Mouse (Mus musculus) limb, embryonic 14.5 days (tissue): ENCODE results near the gene Add2. TPM values are rescaled to one million over a fixed set of nuclear protein-coding genes. Genes with fewer than 3 reads are reported as not detected.

Source experiments
- ATAC-seq: fragments of 200-750 bp; cut with Nextera tagmentation; 2 replicates; pipeline ENCODE4 v1.8.0; 2017; ENCODE audit warnings: low read depth, moderate number of reproducible peaks, moderate TSS enrichment; ENCODE audit not compliant: low FRiP score
- DNase-seq: peaks from one replicate; pipeline ENCODE4 v3.0.0-alpha.2; 2015; ENCODE audit warnings: low spot score
- H3K27ac ChIP-seq: fragments of 300-500 bp; sonication (generic); replicated peaks from 2 replicates; pipeline ENCODE4 v1.5.1; 2014; ENCODE audit warnings: low read depth, mild to moderate bottlenecking, low read length, moderate library complexity, mixed read lengths
- H3K27me3 ChIP-seq: fragments of 300-500 bp; sonication (generic); 2 replicates; pipeline ENCODE4 v1.6.1; 2014; ENCODE audit warnings: low read length, mixed read lengths; ENCODE audit not compliant: control insufficient read depth, insufficient read depth
- H3K36me3 ChIP-seq: fragments of 300-500 bp; sonication (generic); 2 replicates; pipeline ENCODE4 v1.6.1; 2014; ENCODE audit warnings: mild to moderate bottlenecking, low read length, moderate library complexity, mixed read lengths; ENCODE audit not compliant: control insufficient read depth, insufficient read depth
- H3K4me1 ChIP-seq: fragments of 300-500 bp; sonication (generic); 2 replicates; pipeline ENCODE4 v1.6.1; 2014; ENCODE audit warnings: antibody characterized with exemption, low read length, mixed read lengths; ENCODE audit not compliant: control insufficient read depth, insufficient read depth
- H3K4me2 ChIP-seq: fragments of 300-500 bp; sonication (generic); replicated peaks from 2 replicates; pipeline ENCODE4 v1.6.1; 2014; ENCODE audit warnings: low read depth, mild to moderate bottlenecking, low read length, moderate library complexity; ENCODE audit not compliant: severe bottlenecking
- H3K4me3 ChIP-seq: fragments of 300-500 bp; sonication (generic); replicated peaks from 2 replicates; pipeline ENCODE4 v1.5.1; 2014; ENCODE audit warnings: low read length
- H3K9ac ChIP-seq: fragments of 300-500 bp; sonication (generic); 2 replicates; pipeline ENCODE4 v1.6.1; 2014; ENCODE audit warnings: mild to moderate bottlenecking, low read depth, low read length, moderate library complexity; ENCODE audit not compliant: severe bottlenecking
- H3K9me3 ChIP-seq: fragments of 300-500 bp; sonication (generic); 2 replicates; pipeline ENCODE4 v1.6.1; 2016; ENCODE audit warnings: low read length; ENCODE audit not compliant: control insufficient read depth
- POLR2A ChIP-seq: fragments of 200-500 bp; IDR thresholded peaks from 2 replicates; pipeline ENCODE4 v1.8.0; 2012; ENCODE audit warnings: inconsistent platforms, mild to moderate bottlenecking, moderate library complexity, borderline replicate concordance; ENCODE audit not compliant: insufficient read depth, insufficient read length; ENCODE audit errors: extremely low read depth
- WGBS: fragments of 180-500 bp; shearing (Covaris S2); extraction: QIAGEN DNeasy Blood & Tissue Kit; methylation state at CpG from one replicate; pipeline ENCODE4 v1.1.7; 2014; 5-methylcytosine and 5-hydroxymethylcytosine counted together
- polyA plus RNA-seq, 2 experiments: library from polyadenylated mRNA; depleted of rRNA in 1 of 2; stranded (reverse) in 1 of 2; unstranded in 1 of 2; fragments of >200 nt; fragmentation: Nextera tagmentation in 1 of 2; extraction: Ambion mirVana in 1 of 2; gene quantifications; 2 replicates each; pipeline versions ENCODE4 v1.2.1 to v1.2.3; 2012 to 2014

Gene Add2
- polyA plus RNA-seq, 2 experiments = 1.4 to 2.6 TPM

DNA sequence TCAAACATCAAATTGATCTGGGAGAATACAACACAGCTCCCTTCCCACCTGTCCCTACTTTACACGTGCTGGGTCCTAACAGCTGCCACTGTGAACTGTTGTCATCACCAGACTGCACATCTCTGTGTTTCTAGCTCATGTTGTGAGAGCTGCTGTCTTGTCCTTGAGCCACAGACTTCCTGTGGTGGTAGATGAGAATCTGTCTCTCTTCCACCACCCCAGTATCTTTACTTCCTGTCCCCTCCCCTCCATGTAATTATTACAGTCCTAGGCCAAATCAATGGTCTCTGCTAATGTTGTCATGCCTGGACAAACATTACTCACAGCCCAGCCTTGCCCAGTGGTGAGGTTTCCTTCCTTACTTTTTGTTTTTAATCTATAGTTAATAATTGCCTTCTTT, 105.4 kb downstream of the Add2 start:
- Histone ChIP-seq H3K4me2 (no peak overlapping the region), H3K4me1 (no peaks in the 10 kb centered on the region), H3K9me3 (no peaks in the 10 kb centered on the region), H3K27me3 (no peaks in the 10 kb centered on the region), H3K27ac (no peak overlapping the region), H3K36me3 (no peaks in the 10 kb centered on the region), H3K9ac (no peak overlapping the region), H3K4me3 (no peak overlapping the region)
- WGBS = 74% methylated on average over 1 of the region's 1 CpGs
- no peak for ATAC-seq
- no peak for DNase-seq
- TF ChIP-seq POLR2A = no peak

DNA sequence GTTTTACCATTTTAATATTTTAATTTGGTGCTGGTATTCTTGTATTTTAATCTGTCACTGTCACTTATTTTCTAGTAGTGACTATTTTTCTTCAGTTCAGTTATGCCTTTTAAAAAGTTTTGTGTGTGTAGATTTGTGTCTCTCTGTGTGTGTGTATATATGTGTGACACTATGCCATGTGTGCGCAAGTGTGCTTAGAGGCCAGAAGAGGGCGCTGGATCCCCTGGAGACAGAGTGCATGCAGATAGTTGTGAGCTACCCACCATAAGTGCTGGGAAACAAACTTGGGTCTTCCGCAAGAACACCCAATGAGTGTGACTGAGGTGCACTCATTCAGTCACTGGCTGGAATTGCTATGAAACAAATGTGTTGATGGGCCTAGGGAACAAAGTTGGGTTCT, 107.7 kb downstream of the Add2 start:
- no peak overlapping the region for H3K4me2 ChIP-seq

DNA sequence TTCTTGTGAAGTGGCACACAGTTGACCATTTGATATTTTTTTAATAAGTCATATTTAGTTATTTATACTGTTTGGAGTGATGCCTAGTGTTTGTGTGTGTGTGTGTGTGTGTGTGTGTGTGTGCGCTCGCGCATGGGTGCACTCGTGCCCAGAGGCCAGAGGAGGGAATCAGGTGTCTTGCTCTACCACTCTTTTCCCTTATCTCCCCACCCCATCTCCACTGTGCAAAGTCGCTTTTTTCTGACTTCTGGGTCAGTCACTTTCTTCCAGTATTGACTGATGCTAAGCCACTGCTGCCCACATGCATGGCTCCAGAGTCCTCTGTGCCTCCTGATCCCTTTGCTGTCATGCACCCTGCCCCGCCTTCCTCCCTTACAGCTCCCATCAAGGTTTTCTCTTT, 112.8 kb downstream of the Add2 start:
- no peak for TF ChIP-seq POLR2A
- no peak for DNase-seq
- no peak overlapping the region for H3K4me2 ChIP-seq
- H3K27ac ChIP-seq = no peak overlapping the region
- no peaks in the 10 kb centered on the region for H3K4me1 ChIP-seq
- no peak overlapping the region for H3K4me3 ChIP-seq
- H3K9me3 ChIP-seq = no peaks in the 10 kb centered on the region
- no peak overlapping the region for H3K9ac ChIP-seq
- 80% methylated on average over 6 of the region's 6 CpGs for WGBS
- no peaks in the 10 kb centered on the region for H3K36me3 ChIP-seq
- ATAC-seq = no peak
- H3K27me3 ChIP-seq = no peaks in the 10 kb centered on the region

More for the DNA sequence above, 107.7 kb downstream of the Add2 start:
- Histone ChIP-seq H3K9me3 (no peaks in the 10 kb centered on the region), H3K27ac (no peak overlapping the region), H3K9ac (no peak overlapping the region), H3K4me1 (no peaks in the 10 kb centered on the region), H3K27me3 (no peaks in the 10 kb centered on the region), H3K36me3 (no peaks in the 10 kb centered on the region), H3K4me3 (no peak overlapping the region)
- WGBS = 87% methylated on average over 3 of the region's 3 CpGs
- no peak for DNase-seq
- no peak for TF ChIP-seq POLR2A
- ATAC-seq = no peak

- H3K4me3 ChIP-seq = no peak overlapping the region
- 16% methylated on average over 3 of the region's 3 CpGs for WGBS
- H3K36me3 ChIP-seq = no peaks in the 10 kb centered on the region
- DNase-seq (peak; percentile 78), ATAC-seq (no peak)
- H3K9me3 ChIP-seq = no peaks in the 10 kb centered on the region
- H3K27ac ChIP-seq = no peak overlapping the region
- H3K27me3 ChIP-seq = no peaks in the 10 kb centered on the region
- no peak overlapping the region for H3K9ac ChIP-seq
- no peak overlapping the region for H3K4me2 ChIP-seq
- no peak for TF ChIP-seq POLR2A
- no peaks in the 10 kb centered on the region for H3K4me1 ChIP-seq
Observed at GRCm38 (mm10) chr6:86141820-86142219, 113.3 kb downstream of the Add2 start.

DNA sequence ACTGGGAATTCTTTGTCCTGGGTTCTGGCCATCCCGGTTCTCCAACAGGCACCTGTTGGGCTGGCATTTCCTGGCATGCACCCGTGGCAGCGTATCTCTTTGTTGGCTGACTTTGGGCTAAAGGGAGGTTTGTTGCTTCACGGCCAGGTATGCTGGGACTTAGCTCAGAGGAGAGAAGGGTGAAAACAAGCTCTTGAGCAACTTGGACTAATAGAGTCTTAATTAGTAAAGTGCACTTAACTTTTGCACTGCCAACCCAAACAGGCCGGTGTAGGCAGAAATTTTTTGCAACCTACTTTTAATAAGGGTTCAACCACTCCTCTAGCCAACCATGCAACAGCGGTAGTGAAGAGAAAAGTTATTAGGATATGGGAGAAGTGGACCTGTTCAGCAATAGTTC, 116.5 kb downstream of the Add2 start:
- Histone ChIP-seq H3K9ac (no peak overlapping the region), H3K36me3 (no peaks in the 10 kb centered on the region), H3K4me1 (no peaks in the 10 kb centered on the region), H3K27ac (no peak overlapping the region), H3K9me3 (no peaks in the 10 kb centered on the region), H3K4me2 (no peak overlapping the region), H3K27me3 (no peaks in the 10 kb centered on the region), H3K4me3 (no peak overlapping the region)
- WGBS = 91% methylated on average over 6 of the region's 6 CpGs
- DNase-seq = no peak
- TF ChIP-seq POLR2A = no peak
- no peak for ATAC-seq

- no peaks in the 10 kb centered on the region for H3K27me3 ChIP-seq
- H3K27ac ChIP-seq = no peak overlapping the region
- WGBS = 39% methylated on average over 4 of the region's 4 CpGs
- DNase-seq = no peak
- no peak overlapping the region for H3K4me3 ChIP-seq
- no peaks in the 10 kb centered on the region for H3K4me1 ChIP-seq
- no peaks in the 10 kb centered on the region for H3K9me3 ChIP-seq
- no peaks in the 10 kb centered on the region for H3K36me3 ChIP-seq
- no peak overlapping the region for H3K9ac ChIP-seq
- ATAC-seq = no peak
- TF ChIP-seq POLR2A = no peak
- H3K4me2 ChIP-seq = no peak overlapping the region
Observed at GRCm38 (mm10) chr6:86148518-86148917, 120.0 kb downstream of the Add2 start.
